Mouse (Mus musculus) CH12.LX (cell line): Measurements from ENCODE around the gene Cacna1c. TPM values are rescaled to one million over a fixed set of nuclear protein-coding genes. Genes with fewer than 3 reads are reported as not detected.

Experiments used
- DNase-seq: peaks from one replicate; pipeline ENCODE4 v3.0.0-alpha.2; 2013; ENCODE audit errors: extremely low read depth
- H3K27ac ChIP-seq: 2 replicates; pipeline ENCODE4 v1.5.1; 2012; ENCODE audit warnings: low read depth, mild to moderate bottlenecking, control low read depth, moderate library complexity; ENCODE audit not compliant: insufficient read depth
- H3K27me3 ChIP-seq: replicated peaks from 2 replicates; pipeline ENCODE3; 2012; ENCODE audit warnings: inconsistent platforms
- H3K36me3 ChIP-seq, 2 experiments: replicated peaks in 1 of 2; 2 replicates each; pipeline versions ENCODE3 to v1.6.1; 2012; ENCODE audit warnings: inconsistent platforms in 1 of 2, low read length in 1 of 2, mild to moderate bottlenecking in 1 of 2, mixed read lengths in 1 of 2, moderate library complexity in 1 of 2; ENCODE audit not compliant: control insufficient read depth in 1 of 2, insufficient read depth in 1 of 2
- H3K4me1 ChIP-seq, 2 experiments: 2 replicates each; pipeline ENCODE4 v1.6.1; 2012; ENCODE audit warnings: inconsistent platforms in 1 of 2, moderate library complexity in 1 of 2; ENCODE audit not compliant: insufficient read depth in 2 of 2, control insufficient read depth in 1 of 2
- H3K4me2 ChIP-seq: 2 replicates; pipeline ENCODE4 v1.6.1; 2012; ENCODE audit warnings: low read depth, mild to moderate bottlenecking, control low read depth; ENCODE audit not compliant: poor library complexity, insufficient read depth, severe bottlenecking
- H3K4me3 ChIP-seq, 3 experiments: fragments of 150-350 bp in 1 of 3; sonication (generic) in 1 of 3; replicated peaks in 1 of 3; 2 replicates each; pipeline versions ENCODE3 to v1.5.1; 2011 to 2012; ENCODE audit warnings: low read depth in 2 of 3, low read length in 2 of 3, mild to moderate bottlenecking in 2 of 3, moderate library complexity in 2 of 3, control low read depth in 1 of 3, improper control_type of control experiment in 1 of 3, inconsistent platforms in 1 of 3, mixed read lengths in 1 of 3; ENCODE audit not compliant: poor library complexity in 1 of 3
- H3K79me2 ChIP-seq: replicated peaks from 2 replicates; pipeline ENCODE4 v1.6.1; 2012; ENCODE audit warnings: mild to moderate bottlenecking, moderate library complexity; ENCODE audit not compliant: control insufficient read depth, poor library complexity, insufficient read depth, severe bottlenecking; ENCODE audit errors: extremely low read depth
- H3K9ac ChIP-seq: 2 replicates; pipeline ENCODE4 v1.6.1; 2012; ENCODE audit warnings: low read depth, mild to moderate bottlenecking, control low read depth, moderate library complexity; ENCODE audit not compliant: insufficient read depth
- H3K9me3 ChIP-seq: replicated peaks from 2 replicates; pipeline ENCODE3; 2012; ENCODE audit warnings: low read length, inconsistent platforms, mixed read lengths
- BHLHE40 ChIP-seq: IDR thresholded peaks from 2 replicates; pipeline ENCODE4 v1.6.1; 2011; ENCODE audit warnings: mild to moderate bottlenecking, low read depth, low read length, improper control_type of control experiment
- CHD2 ChIP-seq: IDR thresholded peaks from 2 replicates; pipeline ENCODE4 v1.6.1; 2011; ENCODE audit warnings: low read length, improper control_type of control experiment
- E2F4 ChIP-seq: IDR thresholded peaks from 2 replicates; pipeline ENCODE4 v1.6.1; 2011; ENCODE audit warnings: low read depth, low read length, improper control_type of control experiment; ENCODE audit not compliant: insufficient replicate concordance
- ELF1 ChIP-seq: IDR thresholded peaks from 2 replicates; pipeline ENCODE4 v1.6.1; 2014; ENCODE audit warnings: low read depth, mild to moderate bottlenecking, inconsistent platforms, low read length, improper control_type of control experiment
- JUN ChIP-seq: IDR thresholded peaks from 2 replicates; pipeline ENCODE4 v1.6.1; 2011; ENCODE audit warnings: low read depth, mild to moderate bottlenecking, low read length, improper control_type of control experiment, moderate library complexity; ENCODE audit not compliant: insufficient read depth
- JUND ChIP-seq: conservative IDR thresholded peaks from 2 replicates; pipeline ENCODE4 v1.6.1; 2011; ENCODE audit warnings: low read depth, low read length, improper control_type of control experiment
- MAFK ChIP-seq: IDR thresholded peaks from 2 replicates; pipeline ENCODE4 v1.6.1; 2011; ENCODE audit warnings: low read length, improper control_type of control experiment; ENCODE audit not compliant: insufficient replicate concordance
- MAX ChIP-seq: IDR thresholded peaks from 2 replicates; pipeline ENCODE4 v1.6.1; 2011; ENCODE audit warnings: low read length, improper control_type of control experiment
- MAZ ChIP-seq: IDR thresholded peaks from 2 replicates; pipeline ENCODE4 v1.6.1; 2012; ENCODE audit warnings: low read depth, mild to moderate bottlenecking, inconsistent platforms, low read length, improper control_type of control experiment, moderate library complexity
- MEF2A ChIP-seq: IDR thresholded peaks from 2 replicates; pipeline ENCODE4 v1.6.1; 2014; ENCODE audit warnings: low read depth, mild to moderate bottlenecking, inconsistent platforms, low read length, improper control_type of control experiment, borderline replicate concordance
- MXI1 ChIP-seq: IDR thresholded peaks from 2 replicates; pipeline ENCODE4 v1.6.1; 2011; ENCODE audit warnings: mild to moderate bottlenecking, low read depth, low read length, improper control_type of control experiment
- MYC ChIP-seq: IDR thresholded peaks from 2 replicates; pipeline ENCODE4 v1.6.1; 2011; ENCODE audit warnings: low read depth, mild to moderate bottlenecking, improper control_type of control experiment, low read length
- NELFE ChIP-seq: IDR thresholded peaks from 2 replicates; pipeline ENCODE4 v1.6.1; 2011; ENCODE audit warnings: low read depth, low read length, improper control_type of control experiment
- POLR2A ChIP-seq: IDR thresholded peaks from 2 replicates; pipeline ENCODE4 v1.6.1; 2011; ENCODE audit warnings: low read depth, mild to moderate bottlenecking, improper control_type of control experiment, low read length
- POLR2AphosphoS2 ChIP-seq: IDR thresholded peaks from 2 replicates; pipeline ENCODE4 v1.6.1; 2011; ENCODE audit warnings: low read depth, low read length, improper control_type of control experiment
- SIN3A ChIP-seq: IDR thresholded peaks from 2 replicates; pipeline ENCODE4 v1.6.1; 2012; ENCODE audit warnings: low read length, improper control_type of control experiment, inconsistent platforms
- TCF12 ChIP-seq: IDR thresholded peaks from 2 replicates; pipeline ENCODE4 v1.6.1; 2014; ENCODE audit warnings: low read depth, mild to moderate bottlenecking, inconsistent platforms, low read length, improper control_type of control experiment
- UBTF ChIP-seq: IDR thresholded peaks from 2 replicates; pipeline ENCODE4 v1.6.1; 2012; ENCODE audit warnings: low read depth, mild to moderate bottlenecking, inconsistent platforms, low read length, improper control_type of control experiment, moderate library complexity
- USF2 ChIP-seq: conservative IDR thresholded peaks from 2 replicates; pipeline ENCODE4 v1.6.1; 2011; ENCODE audit warnings: low read depth, low read length, improper control_type of control experiment
- ZKSCAN1 ChIP-seq: IDR thresholded peaks from 2 replicates; pipeline ENCODE4 v1.6.1; 2012; ENCODE audit warnings: low read depth, inconsistent platforms, low read length, improper control_type of control experiment, borderline replicate concordance
- dilution Hi-C: fragments of 300-500 bp; cut with MboI; formaldehyde crosslinking; loops from 2 replicates; pipeline ENCODE4 v1.14.3; 2020; ENCODE audit warnings: low sequenced_read_pairs; ENCODE audit not compliant: extremely low pct_unique_long_range_greater_than_20kb, extremely low pct_ligation_motif_present
- in situ Hi-C: fragments of 300-500 bp; cut with MboI; formaldehyde crosslinking; loops from 3 replicates; pipeline ENCODE4 v1.14.3; 2019; ENCODE audit warnings: low sequenced_read_pairs, low pct_ligation_motif_present, low pct_unique_long_range_greater_than_20kb, mixed read lengths
- polyA plus RNA-seq: library from polyadenylated mRNA; unstranded; fragments of >175 nt; gene quantifications from 2 replicates; pipeline ENCODE4 v1.2.1, GENCODE M21; 2012; ENCODE audit warnings: low read depth; ENCODE audit not compliant: insufficient read length
- total RNA-seq, 2 experiments: library from RNA; depleted of rRNA; stranded (reverse); fragments of 300-350 nt in 1 of 2; fragments of >200 nt in 1 of 2; gene quantifications; 2 replicates each; pipeline ENCODE4 v1.2.3; 2012 to 2014

Cacna1c gene
- total and polyA plus RNA-seq, 3 experiments, result 0.04 TPM; not detected in 2

DNA sequence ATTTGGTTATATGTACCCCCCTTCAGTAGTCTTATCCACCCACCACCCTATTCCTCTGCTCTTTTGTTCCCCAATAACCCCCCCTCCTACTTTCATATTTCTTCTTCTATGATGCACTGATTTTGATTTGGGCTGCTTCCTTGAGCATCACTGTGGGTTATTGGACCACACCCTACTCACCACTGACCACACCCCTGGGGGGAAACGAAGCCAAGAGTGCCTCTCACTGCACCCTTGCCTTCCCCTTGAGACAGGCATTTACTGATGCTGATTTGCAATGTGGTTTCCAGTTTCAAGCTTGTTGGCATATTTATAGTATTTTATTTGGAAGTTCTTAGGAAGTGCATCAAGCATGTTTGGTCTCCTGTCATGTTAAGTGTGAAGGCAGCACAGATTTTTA, 337.8 kb downstream of the Cacna1c start:
- Histone ChIP-seq H3K27ac (no peak overlapping the region), H3K79me2 (no peaks in the 10 kb centered on the region), H3K9me3 (no peaks in the 10 kb centered on the region), H3K4me2 (no peak overlapping the region), H3K4me3 (no peak overlapping the region), H3K36me3 (no peaks in the 10 kb centered on the region), H3K4me1 (no peaks in the 10 kb centered on the region), H3K27me3 (peaks cover 65% of the 10 kb centered on the region), H3K9ac (no peak overlapping the region)
- in situ Hi-C loops, result no loop called here
- TF ChIP-seq MEF2A (no peak), UBTF (no peak), TCF12 (no peak), NELFE (no peak), MYC (no peak), MAZ (no peak), USF2 (no peak), POLR2A (no peak), E2F4 (no peak), CHD2 (no peak), ZKSCAN1 (no peak), JUND (no peak), BHLHE40 (no peak), MAX (no peak), MXI1 (no peak), SIN3A (no peak)
- no peak for DNase-seq
- dilution Hi-C loops, result no loop called here

DNA sequence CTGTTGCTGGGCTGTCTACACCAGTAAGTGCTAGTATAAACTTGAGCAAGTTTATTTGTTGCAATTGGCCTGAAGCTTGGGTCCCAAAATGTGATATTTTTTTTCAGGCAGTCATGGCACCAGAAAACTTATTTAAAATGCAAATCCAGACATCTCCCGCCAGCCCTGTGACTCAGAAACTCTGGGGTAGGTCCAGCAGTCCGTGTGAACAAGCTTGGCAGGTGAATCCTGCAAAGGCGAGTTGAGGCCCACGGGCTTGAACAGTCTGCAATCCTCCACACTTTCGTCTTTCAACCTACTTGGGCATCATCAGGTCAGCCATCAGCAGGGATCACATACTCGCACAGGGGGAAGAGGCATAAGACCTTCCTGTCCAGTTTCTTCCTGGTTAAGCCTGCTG, 344.1 kb downstream of the Cacna1c start:
- dilution Hi-C loops, result no loop called here
- no peak overlapping the region for H3K4me3 ChIP-seq
- no peak overlapping the region for H3K27ac ChIP-seq
- TF ChIP-seq JUND (no peak), TCF12 (no peak), MAFK (no peak), JUN (no peak), ELF1 (no peak), UBTF (no peak), POLR2AphosphoS2 (no peak), USF2 (no peak)
- no peak overlapping the region for H3K9ac ChIP-seq
- in situ Hi-C loops, result no loop called here
- no peaks in the 10 kb centered on the region for H3K4me1 ChIP-seq
- no peak overlapping the region for H3K4me2 ChIP-seq
- peaks cover 56% of the 10 kb centered on the region for H3K27me3 ChIP-seq
- no peaks in the 10 kb centered on the region for H3K36me3 ChIP-seq
- DNase-seq, result no peak
- no peaks in the 10 kb centered on the region for H3K9me3 ChIP-seq
- H3K79me2 ChIP-seq, result no peaks in the 10 kb centered on the region
